Mouse (Mus musculus) stomach, postnatal 0 days (tissue): ENCODE results near the gene Fgfr2.

Experiments used
- CTCF ChIP-seq: IDR thresholded peaks from 2 replicates; pipeline ENCODE4 v1.5.1; 2016; ENCODE audit warnings: antibody characterized with exemption, low read depth, mild to moderate bottlenecking, moderate library complexity
- EP300 ChIP-seq: optimal IDR thresholded peaks from 2 replicates; pipeline ENCODE3; 2016; ENCODE audit warnings: antibody characterized with exemption

DNA sequence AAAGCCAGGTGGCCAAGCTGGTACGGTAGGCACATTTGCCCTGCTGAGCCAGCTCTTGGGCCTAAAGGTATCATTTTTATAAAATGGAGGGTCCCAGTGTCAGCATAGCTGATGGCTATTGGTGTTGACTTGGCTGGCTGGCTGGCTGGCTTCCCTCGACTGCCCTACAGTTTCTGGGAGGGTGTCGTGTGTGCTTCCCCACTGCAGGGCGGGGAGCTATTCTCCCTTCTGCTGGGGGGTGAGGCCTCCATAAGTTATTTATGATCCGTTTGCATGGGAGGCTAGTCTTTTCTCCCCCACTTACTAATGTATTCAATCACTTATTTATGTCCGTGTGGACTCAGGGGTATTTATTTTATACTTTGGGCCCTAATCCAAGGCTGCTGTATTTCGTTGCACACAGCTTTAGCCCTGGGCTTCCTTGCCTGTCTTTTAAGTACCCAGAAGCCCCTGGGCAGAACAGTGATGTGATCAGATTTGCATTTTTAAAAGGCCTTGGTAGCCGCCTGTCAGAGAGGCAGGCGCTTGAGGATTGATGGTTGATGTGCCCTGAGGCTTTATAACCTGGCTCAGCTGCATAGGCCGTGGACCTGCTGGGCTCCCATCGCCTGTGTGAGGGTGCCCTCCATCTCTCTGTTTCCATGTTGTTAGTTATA, 2446.1 kb downstream of the Fgfr2 start:
- TF ChIP-seq CTCF, result no peak
- TF ChIP-seq EP300, result no peak
